Mouse (Mus musculus) embryonic facial prominence, embryonic 11.5 days (tissue): ENCODE measurements around the gene 9430097D07Rik. TPM values are rescaled to one million over a fixed set of nuclear protein-coding genes. Genes with fewer than 3 reads are reported as not detected.

Source experiments
- ATAC-seq: fragments of 200-750 bp; cut with Nextera tagmentation; replicated peaks from 2 replicates; pipeline ENCODE4 v1.8.0; 2017; ENCODE audit warnings: low read depth; ENCODE audit not compliant: insufficient number of reproducible peaks, low FRiP score, low TSS enrichment
- DNase-seq: peaks from one replicate; pipeline ENCODE4 v3.0.0-alpha.2; 2015; ENCODE audit warnings: low spot score
- H3K27ac ChIP-seq: fragments of 300-500 bp; sonication (generic); replicated peaks from 2 replicates; pipeline ENCODE4 v1.5.1; 2014; ENCODE audit warnings: mild to moderate bottlenecking, low read depth, low read length, control low read depth
- H3K27me3 ChIP-seq: fragments of 300-500 bp; sonication (generic); 2 replicates; pipeline ENCODE4 v1.6.1; 2014; ENCODE audit warnings: mild to moderate bottlenecking, low read length, moderate library complexity, mixed read lengths; ENCODE audit not compliant: control insufficient read depth, insufficient read depth
- H3K36me3 ChIP-seq: fragments of 300-500 bp; sonication (generic); replicated peaks from 2 replicates; pipeline ENCODE4 v1.6.1; 2014; ENCODE audit warnings: low read depth, mild to moderate bottlenecking, low read length, moderate library complexity, mixed read lengths; ENCODE audit not compliant: control insufficient read depth, insufficient read depth
- H3K4me1 ChIP-seq: fragments of 300-500 bp; sonication (generic); 2 replicates; pipeline ENCODE4 v1.6.1; 2014; ENCODE audit warnings: low read length, mixed read lengths; ENCODE audit not compliant: control insufficient read depth, insufficient read depth
- H3K4me2 ChIP-seq: fragments of 300-500 bp; sonication (generic); 2 replicates; pipeline ENCODE4 v1.6.1; 2014; ENCODE audit warnings: low read depth, mild to moderate bottlenecking, control low read depth, low read length, moderate library complexity
- H3K4me3 ChIP-seq: fragments of 300-500 bp; sonication (generic); 2 replicates; pipeline ENCODE4 v1.5.1; 2014; ENCODE audit warnings: low read depth, low read length, control low read depth
- H3K9ac ChIP-seq: fragments of 300-500 bp; sonication (generic); replicated peaks from 2 replicates; pipeline ENCODE4 v1.6.1; 2014; ENCODE audit warnings: mild to moderate bottlenecking, control low read depth, low read length
- H3K9me3 ChIP-seq: fragments of 300-500 bp; sonication (generic); replicated peaks from 2 replicates; pipeline ENCODE4 v1.6.1; 2016; ENCODE audit warnings: mild to moderate bottlenecking, low read length, inconsistent platforms, mixed read lengths; ENCODE audit not compliant: control insufficient read depth
- WGBS: fragments of 180-500 bp; shearing (Covaris S2); extraction: QIAGEN DNeasy Blood & Tissue Kit; methylation state at CpG from one replicate; pipeline ENCODE4 v1.1.7; 2014; 5-methylcytosine and 5-hydroxymethylcytosine counted together
- polyA plus RNA-seq: library from polyadenylated mRNA; unstranded; fragments of >200 nt; fragmentation: Nextera tagmentation; extraction: Ambion mirVana; gene quantifications from 2 replicates; pipeline ENCODE4 v1.2.1, GENCODE M21; 2014

9430097D07Rik gene
- polyA plus RNA-seq, 1 experiment from 2014 or later = 0.36 TPM

DNA sequence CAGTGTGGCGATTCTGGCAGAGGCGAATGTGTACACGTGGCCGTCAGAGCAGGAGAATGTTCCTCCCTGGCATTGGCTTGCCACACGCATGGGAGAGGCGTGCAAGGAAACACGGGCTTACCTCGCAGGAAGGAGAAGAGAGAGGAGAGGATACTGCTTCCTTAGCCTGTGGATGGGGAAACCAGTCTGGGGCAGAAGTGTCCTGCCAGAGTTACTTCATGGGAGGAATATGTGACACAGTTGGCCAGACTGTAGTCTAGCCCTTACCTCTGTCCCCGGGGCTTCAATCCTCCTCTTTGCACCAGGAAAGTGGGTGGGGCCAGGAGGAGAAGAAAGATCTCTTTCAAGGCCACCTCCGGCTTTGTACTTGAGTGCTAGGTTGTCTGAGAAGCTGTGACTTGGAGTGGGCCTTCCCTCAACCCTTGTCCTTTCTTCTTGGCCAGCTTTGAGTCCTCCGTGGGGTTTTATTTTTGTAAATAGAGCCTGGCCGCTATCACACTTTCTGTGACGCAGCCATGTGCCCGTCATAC, 36.0 kb downstream of the 9430097D07Rik start:
- ATAC-seq = no peak
- no peak overlapping the region; the same call in 1 of the 2 replicates for H3K4me2 ChIP-seq
- no peaks in the 10 kb centered on the region for H3K36me3 ChIP-seq
- H3K9ac ChIP-seq = no peak overlapping the region; the same call in 1 of the 2 replicates
- WGBS = 77% methylated on average over 14 of the region's 14 CpGs
- peaks cover 15% of the 10 kb centered on the region; the same call in 1 of the 2 replicates for H3K4me1 ChIP-seq
- no peak overlapping the region for H3K4me3 ChIP-seq
- H3K27me3 ChIP-seq = no peaks in the 10 kb centered on the region
- H3K27ac ChIP-seq = no peak overlapping the region
- H3K9me3 ChIP-seq = no peaks in the 10 kb centered on the region
- DNase-seq = no peak

GRCm38 (mm10) chr2:32538461-32538860, 37.0 kb downstream of the 9430097D07Rik start:
- Histone ChIP-seq H3K27me3 (no peaks in the 10 kb centered on the region), H3K4me3 (no peak overlapping the region), H3K4me1 (peaks cover 15% of the 10 kb centered on the region; the same call in 1 of the 2 replicates), H3K36me3 (no peaks in the 10 kb centered on the region), H3K9ac (no peak overlapping the region), H3K4me2 (no peak overlapping the region), H3K9me3 (no peaks in the 10 kb centered on the region), H3K27ac (no peak overlapping the region)
- 74% methylated on average over 4 of the region's 4 CpGs for WGBS
- no peak for ATAC-seq
- no peak for DNase-seq

- H3K9me3 ChIP-seq = no peaks in the 10 kb centered on the region
- 69% methylated on average over 5 of the region's 5 CpGs for WGBS
- H3K27ac ChIP-seq = no peak overlapping the region
- DNase-seq (no peak), ATAC-seq (no peak)
- H3K4me2 ChIP-seq = peak overlapping the region; percentile 79
- H3K4me3 ChIP-seq = peak overlapping the region; percentile 95
- no peaks in the 10 kb centered on the region for H3K27me3 ChIP-seq
- H3K9ac ChIP-seq = no peak overlapping the region; the same call in 1 of the 2 replicates
- H3K4me1 ChIP-seq = peaks cover 15% of the 10 kb centered on the region
- no peaks in the 10 kb centered on the region for H3K36me3 ChIP-seq
Observed at GRCm38 (mm10) chr2:32537941-32538340, 37.5 kb downstream of the 9430097D07Rik start.

DNA sequence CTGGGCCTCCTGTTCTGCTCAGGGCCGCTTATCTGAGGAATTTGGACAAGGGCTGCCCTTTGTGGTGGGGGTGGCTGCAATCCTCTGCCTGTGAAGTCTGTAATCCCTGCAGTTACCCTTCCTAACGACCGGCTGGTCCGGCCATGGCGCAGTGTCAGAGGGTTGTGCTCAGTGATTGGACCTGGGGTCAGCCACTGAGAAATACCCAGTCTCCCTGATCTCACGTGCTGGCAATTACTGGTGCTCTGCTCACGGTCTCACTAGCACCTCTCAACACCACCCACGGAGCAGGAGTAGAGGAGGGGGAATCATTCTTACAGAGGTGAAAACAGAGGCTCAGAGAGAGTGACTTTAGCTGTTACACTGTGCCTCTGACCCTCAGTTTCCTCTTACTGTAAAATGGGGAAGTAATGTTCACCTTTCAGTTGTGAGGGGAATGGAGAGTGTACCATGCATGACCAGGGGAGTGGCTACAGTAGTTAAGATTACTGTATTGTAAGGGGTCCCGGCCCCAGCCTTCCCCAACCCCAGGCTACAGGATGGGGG, 38.1 kb downstream of the 9430097D07Rik start:
- no peak for ATAC-seq
- no peaks in the 10 kb centered on the region for H3K9me3 ChIP-seq
- H3K27me3 ChIP-seq = no peaks in the 10 kb centered on the region
- peak overlapping the region; percentile 95 for H3K4me3 ChIP-seq
- H3K4me2 ChIP-seq = peak overlapping the region; percentile 79
- H3K9ac ChIP-seq = peak overlapping the region; percentile 88
- DNase-seq = peak; percentile 48
- H3K36me3 ChIP-seq = no peaks in the 10 kb centered on the region
- H3K4me1 ChIP-seq = peaks cover 15% of the 10 kb centered on the region
- WGBS = 8% methylated on average over 9 of the region's 9 CpGs
- H3K27ac ChIP-seq = no peak overlapping the region

GRCm38 (mm10) chr2:32536634-32537359, 38.7 kb downstream of the 9430097D07Rik start:
- Histone ChIP-seq H3K4me3 (peak overlapping the region; percentile 95), H3K9me3 (no peaks in the 10 kb centered on the region), H3K36me3 (no peaks in the 10 kb centered on the region), H3K9ac (peak overlapping the region; percentile 88), H3K4me2 (peak overlapping the region; percentile 79), H3K27ac (0 out of 2 replicates have a peak overlapping the region, but pooled peaks have one; percentile 22), H3K4me1 (peaks cover 15% of the 10 kb centered on the region), H3K27me3 (no peaks in the 10 kb centered on the region)
- ATAC-seq (no peak), DNase-seq (peak; percentile 48)
- WGBS = 3% methylated on average over 11 of the region's 11 CpGs

DNA sequence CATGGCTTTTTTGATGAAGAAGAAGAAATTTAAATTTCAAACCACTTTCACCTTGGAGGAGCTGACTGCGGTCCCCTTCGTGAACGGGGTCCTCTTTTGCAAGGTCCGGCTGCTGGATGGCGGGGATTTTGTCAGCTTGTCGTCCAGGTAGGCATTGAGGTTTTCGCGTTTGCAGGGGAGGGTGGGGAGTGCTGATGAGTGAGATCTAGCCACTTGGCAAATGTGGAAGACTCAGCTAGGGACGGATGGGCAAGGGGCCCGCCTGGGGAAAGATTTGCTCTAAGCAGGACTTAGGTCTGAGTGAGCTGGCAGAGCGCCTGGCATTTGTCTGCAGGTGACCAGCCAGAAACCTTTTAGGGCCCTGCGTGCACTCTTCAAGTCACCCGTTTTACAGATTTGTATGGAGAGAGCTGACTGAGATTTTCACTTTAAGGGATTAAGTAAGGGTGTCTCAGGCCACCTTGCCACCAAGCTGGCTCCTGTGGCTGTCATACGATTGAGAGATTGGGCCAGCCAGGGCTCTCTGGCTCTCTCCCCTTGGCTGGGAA, 39.3 kb downstream of the 9430097D07Rik start:
- WGBS = under 1% methylated on average over 14 of the region's 14 CpGs
- Histone ChIP-seq H3K4me3 (peak overlapping the region; percentile 95), H3K4me1 (peaks cover 15% of the 10 kb centered on the region), H3K27me3 (no peaks in the 10 kb centered on the region), H3K4me2 (peak overlapping the region; percentile 79), H3K36me3 (no peaks in the 10 kb centered on the region), H3K9ac (peak overlapping the region; percentile 88), H3K27ac (peak overlapping the region; percentile 22; the same call in 1 of the 2 replicates), H3K9me3 (no peaks in the 10 kb centered on the region)
- DNase-seq (no peak), ATAC-seq (no peak)

DNA sequence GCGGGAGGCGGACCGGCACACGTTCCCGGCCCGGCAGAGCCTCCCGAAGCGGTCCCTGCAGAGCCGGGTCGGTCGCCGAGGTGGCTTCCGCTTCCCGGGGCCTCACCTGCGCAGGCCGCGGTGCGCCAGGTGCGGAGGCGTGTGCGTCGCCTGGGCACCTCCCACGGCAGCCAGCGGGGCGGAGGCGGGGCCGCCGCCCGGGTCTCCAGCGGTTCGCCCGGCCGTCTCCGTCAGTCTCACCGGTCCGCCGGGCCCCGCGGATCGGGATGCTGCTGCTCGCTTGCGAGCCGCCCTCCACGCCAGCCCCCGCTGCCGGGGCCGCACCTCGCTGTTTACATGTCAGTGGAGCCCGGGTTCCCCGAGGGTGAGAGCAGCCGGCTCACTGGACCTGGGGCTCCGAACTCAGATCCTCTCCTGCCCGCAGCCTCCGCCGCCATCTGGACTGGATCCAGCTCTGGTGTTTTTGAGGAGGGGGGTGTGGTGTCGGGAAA, 39.9 kb downstream of the 9430097D07Rik start:
- Histone ChIP-seq H3K36me3 (no peaks in the 10 kb centered on the region), H3K4me3 (peak overlapping the region; percentile 95), H3K27me3 (no peaks in the 10 kb centered on the region), H3K9me3 (no peaks in the 10 kb centered on the region), H3K4me2 (peak overlapping the region; percentile 79), H3K4me1 (peaks cover 15% of the 10 kb centered on the region), H3K27ac (peak overlapping the region; percentile 94), H3K9ac (peak overlapping the region; percentile 88)
- ATAC-seq (0 out of 2 replicates have a peak, but pooled peaks have one; percentile 0), DNase-seq (peak; percentile 47)
- under 1% methylated on average over 44 of the region's 56 CpGs for WGBS
